Mouse (Mus musculus) liver, postnatal 0 days (tissue): ENCODE results near the gene Nadk. TPM values are rescaled to one million over a fixed set of nuclear protein-coding genes. Genes with fewer than 3 reads are reported as not detected.
"Not testable (repeated sequence)": the region's sequence is repeated elsewhere in the genome, so short reads cannot be mapped to it uniquely, and the experiment has no call there.

Experiments used
- ATAC-seq: fragments of 200-750 bp; cut with Nextera tagmentation; 2 replicates; pipeline ENCODE4 v1.8.0; 2017; ENCODE audit warnings: mild to moderate bottlenecking, moderate library complexity
- DNase-seq: peaks from one replicate; pipeline ENCODE4 v3.0.0-alpha.2; 2016
- H3K27ac ChIP-seq: fragments of 300-500 bp; sonication (generic); 2 replicates; pipeline ENCODE4 v1.5.1; 2014; ENCODE audit warnings: antibody characterized with exemption, moderate library complexity, mild to moderate bottlenecking, low read depth
- H3K27me3 ChIP-seq: fragments of 300-500 bp; sonication (generic); 2 replicates; pipeline ENCODE4 v1.6.1; 2014; ENCODE audit warnings: low read length, control low read depth, mixed read lengths; ENCODE audit not compliant: insufficient read depth
- H3K36me3 ChIP-seq: fragments of 300-500 bp; sonication (generic); replicated peaks from 2 replicates; pipeline ENCODE4 v1.6.1; 2014; ENCODE audit warnings: mild to moderate bottlenecking, control low read depth, low read length, moderate library complexity, mixed read lengths; ENCODE audit not compliant: insufficient read depth
- H3K4me1 ChIP-seq: fragments of 300-500 bp; sonication (generic); 2 replicates; pipeline ENCODE4 v1.6.1; 2014; ENCODE audit warnings: antibody characterized with exemption, mild to moderate bottlenecking, control low read depth; ENCODE audit not compliant: insufficient read depth
- H3K4me2 ChIP-seq: fragments of 300-500 bp; sonication (generic); 2 replicates; pipeline ENCODE4 v1.6.1; 2014; ENCODE audit warnings: low read depth, mild to moderate bottlenecking, low read length, moderate library complexity, mixed read lengths
- H3K4me3 ChIP-seq: fragments of 300-500 bp; sonication (generic); 2 replicates; pipeline ENCODE4 v1.5.1; 2014; ENCODE audit warnings: low read depth, low read length
- H3K9ac ChIP-seq: fragments of 300-500 bp; sonication (generic); replicated peaks from 2 replicates; pipeline ENCODE4 v1.6.1; 2014; ENCODE audit warnings: mild to moderate bottlenecking, moderate library complexity
- H3K9me3 ChIP-seq: fragments of 300-500 bp; sonication (generic); 2 replicates; pipeline ENCODE4 v1.6.1; 2016; ENCODE audit warnings: mild to moderate bottlenecking, control low read depth, low read length, mixed read lengths
- CTCF ChIP-seq: sonication (generic); IDR thresholded peaks from 2 replicates; pipeline ENCODE4 v1.5.1; 2016; ENCODE audit warnings: antibody characterized with exemption, low read depth
- EP300 ChIP-seq: IDR thresholded peaks from 2 replicates; pipeline ENCODE4 v1.6.1; 2016; ENCODE audit warnings: antibody characterized with exemption, low read depth, mild to moderate bottlenecking
- WGBS: fragments of 180-500 bp; shearing (Covaris S2); extraction: QIAGEN DNeasy Blood & Tissue Kit; methylation state at CpG from one replicate; pipeline ENCODE4 v1.1.7; 2014; ENCODE audit not compliant: insufficient replicate concordance; 5-methylcytosine and 5-hydroxymethylcytosine counted together
- polyA plus RNA-seq: library from polyadenylated mRNA; unstranded; fragments of >200 nt; fragmentation: Nextera tagmentation; extraction: Ambion mirVana; gene quantifications from 2 replicates; pipeline ENCODE4 v1.2.1, GENCODE M21; 2015

The Nadk gene
- polyA plus RNA-seq, 1 experiment from 2014 or later = 55.5 TPM

DNA sequence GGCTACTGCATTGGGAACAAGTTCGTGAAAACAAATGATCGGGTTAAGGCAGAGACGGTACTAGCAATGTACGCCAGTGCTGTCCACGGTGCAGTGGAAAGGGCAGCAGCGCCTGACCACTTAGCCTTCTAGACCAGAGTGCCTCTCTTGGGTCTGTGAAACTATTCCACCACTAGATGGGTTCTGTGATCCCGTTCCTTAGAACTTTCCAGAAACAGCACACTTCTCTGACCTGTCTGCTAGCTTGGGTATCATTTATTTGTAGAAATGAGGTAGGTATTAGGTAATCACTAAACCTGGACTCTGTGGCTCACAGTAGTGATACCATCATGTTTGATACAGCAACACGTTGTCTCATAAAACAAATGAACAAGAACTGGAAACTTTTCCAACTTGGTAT is 4.4 kb downstream of the Nadk start:
- Histone ChIP-seq H3K4me2 (peak overlapping the region; percentile 16; the same call in 1 of the 2 replicates), H3K9me3 (no peaks in the 10 kb centered on the region), H3K36me3 (0 out of 2 replicates have a peak, but pooled peaks cover 3% of the 10 kb centered on the region), H3K4me3 (no peak overlapping the region), H3K27me3 (no peaks in the 10 kb centered on the region), H3K4me1 (peaks cover 49% of the 10 kb centered on the region), H3K27ac (peak overlapping the region; percentile 72), H3K9ac (no peak overlapping the region; the same call in 1 of the 2 replicates)
- DNase-seq (no peak), ATAC-seq (no peak)
- WGBS = 69% methylated on average over 8 of the region's 8 CpGs
- no peak for TF ChIP-seq EP300
- TF ChIP-seq CTCF = no peak

DNA sequence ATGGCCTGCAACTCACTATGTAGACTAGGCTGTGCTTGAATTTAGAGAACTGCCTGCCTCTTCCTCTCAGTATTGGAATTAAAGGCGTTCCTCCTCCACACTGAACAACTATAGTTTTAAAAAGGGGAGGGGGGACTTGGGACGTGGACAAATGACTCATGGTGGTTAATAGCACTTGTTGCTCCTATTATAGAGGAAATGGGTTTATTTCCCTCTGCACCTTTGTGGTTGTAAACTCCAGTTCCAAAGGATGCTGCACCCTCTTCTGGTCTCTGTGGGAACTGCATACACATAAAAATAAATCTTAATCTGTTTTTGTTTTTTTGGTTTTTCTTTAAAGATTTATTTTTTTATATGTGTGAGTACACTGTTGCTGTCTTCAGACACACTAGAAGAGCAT is 6.0 kb downstream of the Nadk start:
- WGBS = 18% methylated on average over 2 of the region's 2 CpGs
- Histone ChIP-seq H3K27ac (peak overlapping the region; percentile 39), H3K36me3 (peaks cover 4% of the 10 kb centered on the region; the same call in 1 of the 2 replicates), H3K4me1 (peaks cover 43% of the 10 kb centered on the region), H3K4me2 (no peak overlapping the region), H3K4me3 (no peak overlapping the region), H3K9me3 (no peaks in the 10 kb centered on the region), H3K9ac (no peak overlapping the region), H3K27me3 (no peaks in the 10 kb centered on the region)
- ATAC-seq (no peak), DNase-seq (no peak)
- TF ChIP-seq EP300 (no peak), CTCF (peak; percentile 84)

DNA sequence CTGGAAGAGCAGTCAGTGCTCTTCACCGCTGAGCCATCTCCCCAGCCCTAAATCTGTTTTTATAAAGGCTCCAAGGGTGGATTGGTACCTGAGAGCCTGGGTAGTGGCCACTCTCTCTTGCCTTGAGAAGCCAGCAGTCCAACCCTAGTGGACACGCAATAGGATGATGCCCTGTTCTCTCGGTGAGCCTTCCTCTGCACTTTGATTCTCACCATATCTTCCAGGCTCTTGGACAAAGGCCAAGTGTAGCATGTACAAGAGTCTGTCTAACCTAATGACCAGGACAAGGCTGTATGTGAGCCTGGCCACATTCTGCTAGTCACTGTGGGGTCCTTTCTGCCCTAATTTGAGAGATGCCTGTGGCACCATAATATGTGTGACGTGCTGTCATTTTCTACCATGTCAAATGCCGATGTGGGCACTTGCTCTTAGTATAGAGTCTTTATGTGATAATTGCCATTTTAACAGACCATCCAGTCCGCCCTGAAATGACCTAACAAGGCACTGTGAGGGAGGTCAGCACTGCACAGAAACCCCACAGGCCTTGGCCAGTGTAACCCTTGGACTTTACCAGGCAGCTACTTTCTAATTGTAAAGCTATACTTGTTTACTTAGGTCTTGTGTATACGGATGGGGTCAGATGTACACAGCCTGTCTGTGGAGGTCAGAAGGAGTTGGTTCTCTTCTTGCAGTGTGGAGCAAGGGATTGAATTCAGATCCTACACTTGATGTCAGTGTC is 6.6 kb downstream of the Nadk start:
- DNase-seq = no peak
- TF ChIP-seq CTCF = no peak
- 0 out of 2 replicates have a peak, but pooled peaks have one; percentile 41 for TF ChIP-seq EP300
- Histone ChIP-seq H3K36me3 (peaks cover 4% of the 10 kb centered on the region; the same call in 1 of the 2 replicates), H3K4me1 (peaks cover 46% of the 10 kb centered on the region), H3K4me3 (no peak overlapping the region), H3K27me3 (no peaks in the 10 kb centered on the region), H3K9ac (no peak overlapping the region), H3K27ac (peak overlapping the region; percentile 39), H3K4me2 (no peak overlapping the region), H3K9me3 (no peaks in the 10 kb centered on the region)
- peak; percentile 72 for ATAC-seq
- 67% methylated on average over 7 of the region's 7 CpGs for WGBS

DNA sequence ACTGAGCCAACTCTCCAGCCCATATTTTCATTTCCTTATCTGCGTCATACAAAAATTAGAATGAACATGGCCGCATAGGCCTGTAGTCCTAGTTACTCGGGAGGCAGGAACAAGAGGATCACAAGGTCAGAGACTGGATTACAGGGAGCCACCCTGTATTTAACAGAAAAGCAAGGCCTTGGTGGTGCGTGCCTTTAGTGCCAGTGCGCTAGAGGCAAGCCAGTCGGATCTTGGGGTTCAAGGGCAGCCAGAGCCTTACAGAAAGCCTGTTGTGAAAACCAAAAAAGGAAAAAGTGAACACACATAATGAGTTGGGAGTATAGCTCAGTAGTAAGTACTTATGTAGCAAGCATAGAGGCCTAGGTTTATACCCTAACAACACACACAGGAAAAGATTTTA is 7.6 kb downstream of the Nadk start:
- ATAC-seq = no peak
- 69% methylated on average over 6 of the region's 6 CpGs for WGBS

DNA sequence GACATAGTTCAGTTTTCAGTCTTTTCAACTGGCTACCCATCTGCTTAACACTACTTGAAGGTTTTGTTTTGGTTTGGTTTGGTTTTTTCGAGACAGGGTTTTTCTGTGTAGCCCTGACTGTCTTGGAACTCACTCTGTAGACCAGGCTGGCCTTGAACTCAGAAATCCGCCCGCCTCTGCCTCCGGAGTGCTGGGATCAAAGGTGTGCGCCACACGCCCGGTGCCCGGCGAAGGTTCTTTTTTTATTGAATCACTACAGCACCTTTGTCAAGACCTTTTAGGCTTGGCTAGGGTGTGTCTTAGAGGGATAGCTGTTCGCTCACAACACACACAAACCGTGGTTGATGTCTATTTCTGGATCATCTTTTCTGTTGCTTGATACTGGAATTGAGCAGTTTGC is 8.1 kb downstream of the Nadk start:
- not testable (repeated sequence) for H3K9ac ChIP-seq, ATAC-seq, H3K9me3 ChIP-seq, H3K4me3 ChIP-seq, H3K4me2 ChIP-seq, H3K36me3 ChIP-seq, DNase-seq, H3K27me3 ChIP-seq
- WGBS = 65% methylated on average over 11 of the region's 11 CpGs
- H3K4me1 ChIP-seq = peaks cover 39% of the 10 kb centered on the region
- H3K27ac ChIP-seq = 0 out of 2 replicates have a peak overlapping the region, but pooled peaks have one; percentile 39

More for the DNA sequence above, 7.6 kb downstream of the Nadk start:
- Histone ChIP-seq H3K4me3 (no peak overlapping the region), H3K9me3 (no peaks in the 10 kb centered on the region), H3K9ac (no peak overlapping the region), H3K4me1 (peaks cover 41% of the 10 kb centered on the region), H3K27me3 (no peaks in the 10 kb centered on the region), H3K4me2 (no peak overlapping the region), H3K27ac (peak overlapping the region; percentile 39), H3K36me3 (peaks cover 4% of the 10 kb centered on the region; the same call in 1 of the 2 replicates)
- no peak for TF ChIP-seq EP300
- no peak for TF ChIP-seq CTCF
- no peak for DNase-seq

DNA sequence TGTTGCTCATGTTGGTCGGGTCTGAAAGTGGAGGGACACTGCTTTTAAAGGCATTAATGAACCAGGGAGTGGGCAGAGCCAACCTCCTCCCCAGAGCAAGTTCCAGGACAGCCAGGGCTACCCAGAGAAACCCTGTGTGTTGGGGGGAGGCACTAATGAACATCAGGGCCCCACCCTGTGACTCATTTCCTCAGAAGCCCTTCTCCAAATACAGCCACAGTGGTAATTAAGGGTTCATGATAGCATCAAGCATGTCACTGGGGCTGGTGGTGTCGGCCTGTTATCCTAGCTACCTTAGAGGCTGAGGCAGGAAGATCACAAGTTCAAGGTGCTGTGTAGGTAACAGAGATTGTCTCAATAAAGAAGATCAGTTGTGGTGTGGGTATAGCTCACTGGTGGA is 9.3 kb downstream of the Nadk start:
- Histone ChIP-seq H3K27me3 (no peaks in the 10 kb centered on the region), H3K9ac (no peak overlapping the region; the same call in 1 of the 2 replicates), H3K4me1 (peaks cover 34% of the 10 kb centered on the region), H3K27ac (peak overlapping the region; percentile 50; the same call in 1 of the 2 replicates), H3K4me3 (no peak overlapping the region), H3K36me3 (peaks cover 9% of the 10 kb centered on the region), H3K9me3 (no peaks in the 10 kb centered on the region), H3K4me2 (no peak overlapping the region)
- DNase-seq (no peak), ATAC-seq (no peak)
- no peak for TF ChIP-seq EP300
- 40% methylated on average over 2 of the region's 2 CpGs for WGBS
